Mouse (Mus musculus): ENCODE results near the gene Krtap13-1. TPM values are rescaled to one million over a fixed set of nuclear protein-coding genes. Genes with fewer than 3 reads are reported as not detected.

Gene Krtap13-1
- total and polyA plus RNA-seq, 3 experiments: not detected

Other genes with a start within 250 kb of the Krtap13-1 start
- not detected in 2 replicates for gene Cldn17, start 221.9 kb upstream of the Krtap13-1 start, total RNA-seq (2012; rRNA removed)
- not detected for gene Cldn17, start 221.9 kb upstream of the Krtap13-1 start, polyA plus RNA-seq (2012; ENCODE audit: insufficient read depth in 1 of 2, insufficient read length in 2 of 2, low read depth in 1 of 2, low replicate concordance in 2 of 2, missing spikeins in 1 of 2)
- not detected in 2 replicates for gene Cldn8, start 165.7 kb upstream of the Krtap13-1 start, total RNA-seq (2012; rRNA removed)
- not detected for gene Cldn8, start 165.7 kb upstream of the Krtap13-1 start, polyA plus RNA-seq (2012; ENCODE audit: insufficient read depth in 1 of 2, insufficient read length in 2 of 2, low read depth in 1 of 2, low replicate concordance in 2 of 2, missing spikeins in 1 of 2)
- gene Krtap24-1, start 116.6 kb upstream of the Krtap13-1 start, total RNA-seq (2012; rRNA removed): not detected in 2 replicates
- gene Krtap24-1, start 116.6 kb upstream of the Krtap13-1 start, polyA plus RNA-seq (2012; ENCODE audit: insufficient read depth in 1 of 2, insufficient read length in 2 of 2, low read depth in 1 of 2, low replicate concordance in 2 of 2, missing spikeins in 1 of 2): not detected
- not detected in 2 replicates for gene 2310079G19Rik, start 101.2 kb upstream of the Krtap13-1 start, total RNA-seq (2012; rRNA removed)
- not detected for gene 2310079G19Rik, start 101.2 kb upstream of the Krtap13-1 start, polyA plus RNA-seq (2012; ENCODE audit: insufficient read depth in 1 of 2, insufficient read length in 2 of 2, low read depth in 1 of 2, low replicate concordance in 2 of 2, missing spikeins in 1 of 2)
- gene Krtap26-1, start 81.1 kb upstream of the Krtap13-1 start, total RNA-seq (2012; rRNA removed): not detected in 2 replicates
- gene Krtap26-1, start 81.1 kb upstream of the Krtap13-1 start, polyA plus RNA-seq (2012; ENCODE audit: insufficient read depth in 1 of 2, insufficient read length in 2 of 2, low read depth in 1 of 2, low replicate concordance in 2 of 2, missing spikeins in 1 of 2): not detected
- not detected in 2 replicates for gene Krtap27-1, start 57.2 kb upstream of the Krtap13-1 start, total RNA-seq (2012; rRNA removed)
- not detected for gene Krtap27-1, start 57.2 kb upstream of the Krtap13-1 start, polyA plus RNA-seq (2012; ENCODE audit: insufficient read depth in 1 of 2, insufficient read length in 2 of 2, low read depth in 1 of 2, low replicate concordance in 2 of 2, missing spikeins in 1 of 2)
- not detected in 2 replicates for gene 2310061N02Rik, start 20.9 kb upstream of the Krtap13-1 start, total RNA-seq (2012; rRNA removed)
- gene 2310061N02Rik, start 20.9 kb upstream of the Krtap13-1 start, polyA plus RNA-seq (2012; ENCODE audit: insufficient read depth in 1 of 2, insufficient read length in 2 of 2, low read depth in 1 of 2, low replicate concordance in 2 of 2, missing spikeins in 1 of 2): not detected
- not detected in 2 replicates for gene Krtap13, start 22.8 kb downstream of the Krtap13-1 start, total RNA-seq (2012; rRNA removed)
- not detected for gene Krtap13, start 22.8 kb downstream of the Krtap13-1 start, polyA plus RNA-seq (2012; ENCODE audit: insufficient read depth in 1 of 2, insufficient read length in 2 of 2, low read depth in 1 of 2, low replicate concordance in 2 of 2, missing spikeins in 1 of 2)
- not detected in 2 replicates for gene 2310034C09Rik, start 30.0 kb downstream of the Krtap13-1 start, total RNA-seq (2012; rRNA removed)
- not detected for gene 2310034C09Rik, start 30.0 kb downstream of the Krtap13-1 start, polyA plus RNA-seq (2012; ENCODE audit: insufficient read depth in 1 of 2, insufficient read length in 2 of 2, low read depth in 1 of 2, low replicate concordance in 2 of 2, missing spikeins in 1 of 2)
- gene 2310057N15Rik, start 45.3 kb downstream of the Krtap13-1 start, total RNA-seq (2012; rRNA removed): not detected in 2 replicates
- not detected for gene 2310057N15Rik, start 45.3 kb downstream of the Krtap13-1 start, polyA plus RNA-seq (2012; ENCODE audit: insufficient read depth in 1 of 2, insufficient read length in 2 of 2, low read depth in 1 of 2, low replicate concordance in 2 of 2, missing spikeins in 1 of 2)
- gene Gm5965, start 49.0 kb downstream of the Krtap13-1 start, total RNA-seq (2012; rRNA removed): not detected in 2 replicates
- not detected for gene Gm5965, start 49.0 kb downstream of the Krtap13-1 start, polyA plus RNA-seq (2012; ENCODE audit: insufficient read depth in 1 of 2, insufficient read length in 2 of 2, low read depth in 1 of 2, low replicate concordance in 2 of 2, missing spikeins in 1 of 2)
- gene Gm20741, start 83.4 kb downstream of the Krtap13-1 start, total RNA-seq (2012; rRNA removed): not detected in 2 replicates
- not detected for gene Gm20741, start 83.4 kb downstream of the Krtap13-1 start, polyA plus RNA-seq (2012; ENCODE audit: insufficient read depth in 1 of 2, insufficient read length in 2 of 2, low read depth in 1 of 2, low replicate concordance in 2 of 2, missing spikeins in 1 of 2)
- not detected in 2 replicates for gene Krtap15, start 91.4 kb downstream of the Krtap13-1 start, total RNA-seq (2012; rRNA removed)
- not detected for gene Krtap15, start 91.4 kb downstream of the Krtap13-1 start, polyA plus RNA-seq (2012; ENCODE audit: insufficient read depth in 1 of 2, insufficient read length in 2 of 2, low read depth in 1 of 2, low replicate concordance in 2 of 2, missing spikeins in 1 of 2)
- gene Krtap14, start 97.3 kb downstream of the Krtap13-1 start, total RNA-seq (2012; rRNA removed): not detected in 2 replicates
- not detected for gene Krtap14, start 97.3 kb downstream of the Krtap13-1 start, polyA plus RNA-seq (2012; ENCODE audit: insufficient read depth in 1 of 2, insufficient read length in 2 of 2, low read depth in 1 of 2, low replicate concordance in 2 of 2, missing spikeins in 1 of 2)
- not detected in 2 replicates for gene Krtap19-1, start 140.5 kb downstream of the Krtap13-1 start, total RNA-seq (2012; rRNA removed)
- not detected for gene Krtap19-1, start 140.5 kb downstream of the Krtap13-1 start, polyA plus RNA-seq (2012; ENCODE audit: insufficient read depth in 1 of 2, insufficient read length in 2 of 2, low read depth in 1 of 2, low replicate concordance in 2 of 2, missing spikeins in 1 of 2)
- not detected in 2 replicates for gene Krtap19-2, start 145.4 kb downstream of the Krtap13-1 start, total RNA-seq (2012; rRNA removed)
- not detected for gene Krtap19-2, start 145.4 kb downstream of the Krtap13-1 start, polyA plus RNA-seq (2012; ENCODE audit: insufficient read depth in 1 of 2, insufficient read length in 2 of 2, low read depth in 1 of 2, low replicate concordance in 2 of 2, missing spikeins in 1 of 2)
- not detected in 2 replicates for gene Krtap19-3, start 149.2 kb downstream of the Krtap13-1 start, total RNA-seq (2012; rRNA removed)
- gene Krtap19-3, start 149.2 kb downstream of the Krtap13-1 start, polyA plus RNA-seq (2012; ENCODE audit: insufficient read depth in 1 of 2, insufficient read length in 2 of 2, low read depth in 1 of 2, low replicate concordance in 2 of 2, missing spikeins in 1 of 2): not detected
- gene Krtap19-4, start 156.2 kb downstream of the Krtap13-1 start, total RNA-seq (2012; rRNA removed): not detected in 2 replicates
- gene Krtap19-4, start 156.2 kb downstream of the Krtap13-1 start, polyA plus RNA-seq (2012; ENCODE audit: insufficient read depth in 1 of 2, insufficient read length in 2 of 2, low read depth in 1 of 2, low replicate concordance in 2 of 2, missing spikeins in 1 of 2): not detected
- not detected in 2 replicates for gene Krtap19-5, start 167.6 kb downstream of the Krtap13-1 start, total RNA-seq (2012; rRNA removed)
- not detected for gene Krtap19-5, start 167.6 kb downstream of the Krtap13-1 start, polyA plus RNA-seq (2012; ENCODE audit: insufficient read depth in 1 of 2, insufficient read length in 2 of 2, low read depth in 1 of 2, low replicate concordance in 2 of 2, missing spikeins in 1 of 2)
- gene Krtap19-9b, start 203.4 kb downstream of the Krtap13-1 start, total RNA-seq (2012; rRNA removed): not detected in 2 replicates
- not detected for gene Krtap19-9b, start 203.4 kb downstream of the Krtap13-1 start, polyA plus RNA-seq (2012; ENCODE audit: insufficient read depth in 1 of 2, insufficient read length in 2 of 2, low read depth in 1 of 2, low replicate concordance in 2 of 2, missing spikeins in 1 of 2)
- not detected in 2 replicates for gene Krtap16-3, start 234.0 kb downstream of the Krtap13-1 start, total RNA-seq (2012; rRNA removed)
- not detected for gene Krtap16-3, start 234.0 kb downstream of the Krtap13-1 start, polyA plus RNA-seq (2012; ENCODE audit: insufficient read depth in 1 of 2, insufficient read length in 2 of 2, low read depth in 1 of 2, low replicate concordance in 2 of 2, missing spikeins in 1 of 2)